In the genomic region with DNA sequence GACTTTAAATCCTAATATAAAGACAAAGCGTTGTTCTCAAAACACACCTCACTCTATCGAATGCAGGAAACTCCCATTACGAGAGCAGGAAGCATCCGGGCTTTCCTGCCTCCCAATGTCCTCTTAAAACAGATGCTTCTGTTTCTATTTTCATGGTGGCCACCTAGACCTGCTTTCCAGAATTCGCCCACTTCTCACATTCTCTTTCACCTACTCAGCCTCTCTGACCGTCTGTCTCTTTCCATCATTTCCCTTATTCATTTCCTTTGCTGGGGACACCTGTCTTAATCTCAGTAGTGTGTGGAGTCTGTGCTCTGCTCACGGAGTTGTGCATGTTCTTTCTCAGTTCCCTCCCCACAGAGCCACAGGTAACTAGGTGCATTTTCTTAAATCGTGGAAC, we compare ENCODE assay signal across 16 mouse cellular contexts.
DNase-seq lines count a peak whose midpoint lies in the region.
"Had no signal": no experiment of that assay in that cellular context is flagged by ENCODE, and none has a peak within 500 bp of the region (broad histone marks: within the 10 kb centered on the region; RNA-seq: fewer than 3 reads in every experiment).

No protein-coding gene starts in this region.

- intact Hi-C loops in left cerebral cortex, postnatal 36 days (cut with DNase I), result no loop called here
- intact Hi-C loops in left cerebral cortex, postnatal 4 days (cut with DNase I), result no loop called here

- DNase-seq in frontal cortex, postnatal 36 days (ENCODE audit: low spot score in 2 of 2), result peak; percentile 4 to 28
- no peak for DNase-seq in frontal cortex, postnatal 14 days (ENCODE audit: low spot score in 2 of 2)
- peak; percentile 11 for DNase-seq in left cerebral cortex, postnatal 36 days (ENCODE audit: low spot score in 2 of 2)
- no peak for DNase-seq in left cerebral cortex, postnatal 4 days
- DNase-seq in right cerebral cortex, adult 2 months (ENCODE audit: low spot score in 2 of 2), result peak; percentile 5 to 29
- DNase-seq in right cerebral cortex, postnatal 25 days, result no peak
- DNase-seq in telencephalon, adult 2 months (ENCODE audit: low read depth, low spot score), result peak; percentile 29
- DNase-seq in heart, adult 9 months (ENCODE audit: low spot score in 2 of 2), result no peak
- DNase-seq: adrenal gland, adult 2 months; adrenal gland, postnatal 10 days; adrenal gland, postnatal 25 days; cerebellum, adult 11-12 months; cerebellum, adult 2 months; cerebellum, adult 9-10 months; cerebellum, postnatal 10 days; cerebellum, postnatal 25 days had no signal

Comparison
In these comparisons a context has a peak if more than half of its experiments do, and no peak if none do; other contexts are left out.
1. DNase-seq: peak in frontal cortex, postnatal 36 days (2 of 2), left cerebral cortex, postnatal 36 days (2 of 2), right cerebral cortex, adult 2 months (2 of 2) and telencephalon, adult 2 months (single experiment); none in frontal cortex, postnatal 14 days (0 of 2), left cerebral cortex, postnatal 4 days (single experiment), right cerebral cortex, postnatal 25 days (single experiment) and heart, adult 9 months (0 of 2).